Mouse (Mus musculus) left cerebral cortex, postnatal 36 days (tissue): ENCODE results near the gene Dnajb9. TPM values are rescaled to one million over a fixed set of nuclear protein-coding genes. Genes with fewer than 3 reads are reported as not detected.

Experiments
- microRNA-seq: library from miRNA; unstranded; fragments of <30 nt; microRNA quantifications from one replicate; pipeline ENCODE4 v1.2.0, GENCODE M21; 2022
- total RNA-seq, 2 experiments: library from RNA; stranded (reverse); gene quantifications; 2 replicates each; pipeline ENCODE4 v1.2.3; 2021

Gene Dnajb9
- total RNA-seq, 2 experiments from 2014 or later = 39.7 to 43.2 TPM

Small RNAs within 50 kb of the gene (microRNA-seq; reads per million reads assigned to microRNA genes)
- 1.3 reads per million for gene Mir5627

Other genes starting within 250 kb of the Dnajb9 start
- gene Pnpla8, start 11.0 kb upstream of the Dnajb9 start, total RNA-seq = 100 to 1,000 TPM; 135 to 151 TPM
- gene Nrcam, start 118.6 kb upstream of the Dnajb9 start, total RNA-seq = 100 to 1,000 TPM; 509 to 516 TPM